Mouse (Mus musculus) cerebellum, adult 2 months (tissue): Measurements from ENCODE around the gene Gtf2a2.

Source experiments
- CTCF ChIP-seq: fragments of 200-500 bp; IDR thresholded peaks from 2 replicates; pipeline ENCODE4 v1.5.1; 2011; ENCODE audit warnings: low read depth, mild to moderate bottlenecking, control low read depth, low read length, moderate library complexity, borderline replicate concordance; ENCODE audit not compliant: insufficient read depth
- POLR2A ChIP-seq: fragments of 200-500 bp; IDR thresholded peaks from 2 replicates; pipeline ENCODE4 v1.6.1; 2011; ENCODE audit warnings: low read length, control low read depth, borderline replicate concordance; ENCODE audit not compliant: insufficient read depth

GRCm38 (mm10) chr9:69986571-69986970, 25.8 kb upstream of the Gtf2a2 start:
- no peak for TF ChIP-seq POLR2A
- no peak for TF ChIP-seq CTCF
